Mouse (Mus musculus): ENCODE measurements around the gene Syne1. TPM values are rescaled to one million over a fixed set of nuclear protein-coding genes. Genes with fewer than 3 reads are reported as not detected.
A peak's percentile ranks its signal among the peaks of the same experiment; 100 is the strongest.

Syne1 gene
- polyA plus RNA-seq, 1 experiment from 2014 or later = 5.6 TPM

GRCm38 (mm10) chr10:5384131-5384776 is 167.0 kb downstream of the Syne1 start:
- Histone ChIP-seq H3K36me3 (no peaks in the 10 kb centered on the region), H3K4me3 (replicated peaks) (no peak overlapping the region), H3K4me1 (0 out of 2 replicates have a peak, but pooled peaks cover 6% of the 10 kb centered on the region), H3K9ac (no peak overlapping the region), H3K4me2 (no peak overlapping the region), H3K27me3 (no peaks in the 10 kb centered on the region), H3K27ac (no peak overlapping the region), H3K9me3 (replicated peaks) (0 out of 2 replicates have a peak, but pooled peaks cover 3% of the 10 kb centered on the region)
- 66% methylated on average over 6 of the region's 6 CpGs for WGBS
- ATAC-seq (replicated peaks; ENCODE audit: low FRiP score) = peak; percentile 58; the same call in 1 of the 2 replicates

- Histone ChIP-seq H3K4me1 (0 out of 2 replicates have a peak, but pooled peaks cover 6% of the 10 kb centered on the region), H3K27me3 (no peaks in the 10 kb centered on the region), H3K27ac (no peak overlapping the region), H3K9ac (no peak overlapping the region), H3K36me3 (no peaks in the 10 kb centered on the region), H3K9me3 (replicated peaks) (no peaks in the 10 kb centered on the region), H3K4me2 (no peak overlapping the region), H3K4me3 (replicated peaks) (no peak overlapping the region)
- 86% methylated on average over 4 of the region's 4 CpGs for WGBS
- ATAC-seq (replicated peaks; ENCODE audit: low FRiP score) = no peak
Measured at GRCm38 (mm10) chr10:5381536-5381935, 169.7 kb downstream of the Syne1 start.

DNA sequence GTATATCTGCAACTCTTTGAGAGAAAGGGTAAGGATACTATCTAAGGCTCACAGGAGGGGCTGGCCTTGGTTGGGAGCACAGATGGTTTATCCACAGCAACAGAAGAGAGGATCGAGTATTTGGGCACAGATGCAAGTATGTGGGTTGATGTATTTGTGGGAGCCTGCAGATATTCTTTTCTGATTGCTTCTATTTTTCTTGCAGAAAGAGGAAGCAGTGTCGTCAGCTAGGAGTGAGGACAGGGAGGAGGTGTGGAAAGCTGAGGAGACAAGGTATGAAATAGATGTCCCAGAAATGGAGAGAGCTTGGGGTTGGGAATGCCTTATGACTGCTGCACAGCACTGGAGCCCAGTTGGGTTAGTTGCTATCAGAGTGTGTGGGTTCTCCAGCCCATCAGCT is 172.3 kb downstream of the Syne1 start:
- no peak overlapping the region for H3K9ac ChIP-seq
- no peaks in the 10 kb centered on the region for H3K36me3 ChIP-seq
- no peak for ATAC-seq (replicated peaks; ENCODE audit: low FRiP score)
- no peaks in the 10 kb centered on the region for H3K27me3 ChIP-seq
- H3K9me3 ChIP-seq (replicated peaks) = no peaks in the 10 kb centered on the region
- WGBS = 88% methylated on average over 2 of the region's 2 CpGs
- H3K4me2 ChIP-seq = no peak overlapping the region
- H3K27ac ChIP-seq = no peak overlapping the region
- H3K4me1 ChIP-seq = no peaks in the 10 kb centered on the region
- H3K4me3 ChIP-seq (replicated peaks) = no peak overlapping the region

DNA sequence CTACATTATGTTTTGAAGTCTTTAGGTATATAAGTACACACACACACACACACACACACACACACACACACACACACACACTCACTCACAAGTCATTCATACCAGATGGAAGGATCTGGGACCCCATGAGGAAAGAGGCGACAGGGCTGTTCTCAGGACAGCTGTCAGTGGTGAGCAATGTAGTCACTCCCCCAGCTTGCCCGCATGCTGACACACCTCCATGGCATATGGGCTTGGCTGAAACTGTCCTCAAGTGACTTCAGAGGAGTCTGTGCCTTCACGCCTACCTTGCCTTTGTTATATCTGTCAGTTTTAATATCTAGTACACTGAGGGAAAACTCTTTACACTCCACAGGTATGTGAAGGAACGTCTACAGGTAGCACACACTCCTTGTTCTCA is 181.7 kb downstream of the Syne1 start:
- no peaks in the 10 kb centered on the region for H3K36me3 ChIP-seq
- WGBS = 73% methylated on average over 4 of the region's 4 CpGs

GRCm38 (mm10) chr10:5368266-5368665 is 183.0 kb downstream of the Syne1 start:
- H3K9ac ChIP-seq = no peak overlapping the region
- WGBS = 75% methylated on average over 6 of the region's 6 CpGs
- H3K27me3 ChIP-seq = no peaks in the 10 kb centered on the region
- no peak overlapping the region for H3K4me2 ChIP-seq
- no peak overlapping the region for H3K4me3 ChIP-seq (replicated peaks)
- no peaks in the 10 kb centered on the region for H3K9me3 ChIP-seq (replicated peaks)
- no peaks in the 10 kb centered on the region for H3K4me1 ChIP-seq
- no peak for ATAC-seq (replicated peaks; ENCODE audit: low FRiP score)
- no peaks in the 10 kb centered on the region for H3K36me3 ChIP-seq
- no peak overlapping the region for H3K27ac ChIP-seq

More for the DNA sequence above, 181.7 kb downstream of the Syne1 start:
- no peak overlapping the region for H3K4me3 ChIP-seq (replicated peaks)
- H3K27me3 ChIP-seq = no peaks in the 10 kb centered on the region
- ATAC-seq (replicated peaks; ENCODE audit: low FRiP score) = no peak
- H3K4me1 ChIP-seq = no peaks in the 10 kb centered on the region
- H3K27ac ChIP-seq = no peak overlapping the region
- H3K9ac ChIP-seq = no peak overlapping the region
- H3K4me2 ChIP-seq = no peak overlapping the region
- no peaks in the 10 kb centered on the region for H3K9me3 ChIP-seq (replicated peaks)

DNA sequence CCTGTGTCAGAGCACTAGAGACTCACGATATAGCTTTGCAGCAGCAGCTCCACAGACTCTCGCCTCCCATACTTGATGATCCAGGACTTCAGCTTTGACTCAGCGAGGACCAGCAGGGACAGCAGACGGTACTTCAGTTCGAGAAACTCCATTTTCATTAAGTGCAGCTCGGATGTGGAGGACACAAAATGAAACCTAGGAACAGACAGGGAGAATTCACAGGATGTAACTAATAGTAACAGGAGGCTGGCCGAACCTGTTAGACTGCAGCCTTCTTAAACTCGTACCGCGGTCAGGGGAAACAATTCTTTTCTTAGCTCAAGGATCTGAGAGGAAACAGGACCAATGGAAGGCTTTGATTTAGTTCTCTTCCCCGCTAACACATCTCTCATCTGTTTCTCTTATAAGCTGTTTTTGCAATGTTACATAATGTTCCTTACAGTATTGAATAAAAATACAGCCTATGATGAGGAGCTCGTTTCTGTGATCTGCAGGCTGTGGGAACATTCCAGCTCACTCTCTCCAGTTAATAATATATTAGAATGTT is 183.7 kb downstream of the Syne1 start:
- 68% methylated on average over 12 of the region's 12 CpGs for WGBS
- H3K9ac ChIP-seq = no peak overlapping the region
- no peaks in the 10 kb centered on the region for H3K27me3 ChIP-seq
- H3K4me1 ChIP-seq = no peaks in the 10 kb centered on the region
- H3K9me3 ChIP-seq (replicated peaks) = no peaks in the 10 kb centered on the region
- 0 out of 2 replicates have a peak overlapping the region, but pooled peaks have one; percentile 2 for H3K4me2 ChIP-seq
- no peak overlapping the region for H3K27ac ChIP-seq
- no peak for ATAC-seq (replicated peaks; ENCODE audit: low FRiP score)
- H3K36me3 ChIP-seq = no peaks in the 10 kb centered on the region
- no peak overlapping the region for H3K4me3 ChIP-seq (replicated peaks)

DNA sequence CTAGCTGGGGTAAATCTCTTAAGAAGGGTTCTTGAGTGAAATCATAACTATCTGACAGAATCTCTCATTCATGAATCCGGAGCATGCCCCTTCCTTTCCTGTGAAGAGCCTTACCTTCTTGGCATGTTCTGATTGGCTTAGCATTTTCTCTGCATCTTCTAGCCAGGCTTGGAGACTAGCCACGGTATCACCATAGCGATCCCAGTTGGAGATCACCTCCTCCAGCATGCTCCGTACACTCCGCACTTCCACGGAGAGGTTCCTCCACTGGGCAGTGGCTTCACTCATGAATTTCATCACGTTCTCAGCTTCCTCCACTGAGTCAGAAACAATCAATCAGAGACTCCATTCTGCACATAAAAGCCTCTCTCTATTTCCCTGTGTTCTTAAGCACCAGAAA is 190.7 kb downstream of the Syne1 start:
- H3K4me3 ChIP-seq (replicated peaks) = no peak overlapping the region
- H3K36me3 ChIP-seq = no peaks in the 10 kb centered on the region
- H3K4me1 ChIP-seq = no peaks in the 10 kb centered on the region
- no peaks in the 10 kb centered on the region for H3K27me3 ChIP-seq
- no peaks in the 10 kb centered on the region for H3K9me3 ChIP-seq (replicated peaks)
- no peak overlapping the region for H3K9ac ChIP-seq
- 71% methylated on average over 7 of the region's 7 CpGs for WGBS
- no peak overlapping the region for H3K27ac ChIP-seq
- ATAC-seq (replicated peaks; ENCODE audit: low FRiP score) = no peak
- H3K4me2 ChIP-seq = no peak overlapping the region

DNA sequence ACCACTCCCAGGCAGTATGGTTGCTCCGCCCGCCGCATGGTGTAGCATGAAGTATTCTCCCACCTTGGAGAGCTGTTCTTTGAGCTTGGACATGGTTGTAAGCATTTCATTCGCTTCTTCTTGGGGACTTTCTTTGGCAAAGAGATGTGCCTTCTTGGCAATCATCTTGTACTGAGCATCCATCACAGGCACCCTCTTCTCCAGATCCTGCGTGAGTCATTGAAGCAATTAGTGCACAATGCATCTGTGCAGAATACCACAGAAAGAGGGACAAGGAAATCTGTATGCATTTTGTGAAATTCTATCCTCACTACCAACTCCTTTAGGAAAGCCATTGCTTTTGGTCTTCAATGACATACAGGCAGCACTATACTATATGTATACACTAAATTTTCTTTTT is 194.7 kb downstream of the Syne1 start:
- Histone ChIP-seq H3K27ac (no peak overlapping the region), H3K36me3 (no peaks in the 10 kb centered on the region), H3K4me2 (no peak overlapping the region), H3K4me3 (replicated peaks) (no peak overlapping the region), H3K4me1 (no peaks in the 10 kb centered on the region), H3K9ac (no peak overlapping the region), H3K9me3 (replicated peaks) (no peaks in the 10 kb centered on the region), H3K27me3 (no peaks in the 10 kb centered on the region)
- WGBS = 84% methylated on average over 5 of the region's 5 CpGs
- no peak for ATAC-seq (replicated peaks; ENCODE audit: low FRiP score)

DNA sequence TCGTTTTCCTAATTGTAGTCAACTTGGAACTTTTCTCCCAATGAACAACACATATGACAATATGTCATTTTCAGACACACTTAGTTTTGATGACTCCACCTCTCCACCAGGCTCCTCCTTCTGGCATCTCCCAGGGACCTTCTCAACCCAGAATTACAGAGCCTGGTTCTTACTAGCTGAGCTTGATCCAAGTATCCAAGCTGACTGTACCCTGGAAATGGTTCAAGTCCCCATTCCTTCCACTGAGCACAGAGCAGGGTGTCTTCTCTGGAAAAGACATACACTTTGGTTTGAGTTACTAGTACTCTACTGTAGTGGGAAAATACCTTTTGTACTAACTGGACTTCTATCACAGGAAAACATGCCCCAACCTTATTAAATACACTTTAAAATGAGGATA is 197.9 kb downstream of the Syne1 start:
- WGBS = 92% methylated on average over 1 of the region's 1 CpGs
- no peak for ATAC-seq (replicated peaks; ENCODE audit: low FRiP score)
- H3K9me3 ChIP-seq (replicated peaks) = no peaks in the 10 kb centered on the region

DNA sequence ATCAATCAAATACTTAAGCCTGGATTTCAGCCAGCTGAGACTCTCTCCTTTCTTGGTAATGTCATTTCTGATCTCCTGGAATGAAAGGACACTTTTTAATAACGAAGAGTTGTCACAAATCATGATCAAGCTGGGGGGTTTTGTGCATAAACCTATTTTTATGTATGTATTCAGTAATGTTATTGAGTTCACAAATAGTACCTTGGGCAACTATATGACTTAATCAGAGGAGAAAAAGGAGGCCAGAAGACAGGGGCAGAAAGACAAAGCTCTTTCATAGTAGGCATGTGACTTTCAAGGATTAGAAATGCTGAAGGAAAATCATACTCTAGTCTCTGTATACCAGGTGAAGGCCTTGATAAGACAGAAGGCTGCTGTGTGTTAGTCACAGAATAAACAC is 204.4 kb downstream of the Syne1 start:
- Histone ChIP-seq H3K4me3 (replicated peaks) (no peak overlapping the region), H3K27me3 (no peaks in the 10 kb centered on the region), H3K4me1 (no peaks in the 10 kb centered on the region), H3K4me2 (no peak overlapping the region), H3K9me3 (replicated peaks) (no peaks in the 10 kb centered on the region), H3K27ac (no peak overlapping the region), H3K36me3 (no peaks in the 10 kb centered on the region), H3K9ac (no peak overlapping the region)
- WGBS = 67% methylated on average over 1 of the region's 1 CpGs
- no peak for ATAC-seq (replicated peaks; ENCODE audit: low FRiP score)

More for the DNA sequence above, 197.9 kb downstream of the Syne1 start:
- Histone ChIP-seq H3K27me3 (no peaks in the 10 kb centered on the region), H3K27ac (no peak overlapping the region), H3K4me3 (replicated peaks) (no peak overlapping the region), H3K4me2 (no peak overlapping the region), H3K36me3 (no peaks in the 10 kb centered on the region), H3K9ac (no peak overlapping the region), H3K4me1 (no peaks in the 10 kb centered on the region)

DNA sequence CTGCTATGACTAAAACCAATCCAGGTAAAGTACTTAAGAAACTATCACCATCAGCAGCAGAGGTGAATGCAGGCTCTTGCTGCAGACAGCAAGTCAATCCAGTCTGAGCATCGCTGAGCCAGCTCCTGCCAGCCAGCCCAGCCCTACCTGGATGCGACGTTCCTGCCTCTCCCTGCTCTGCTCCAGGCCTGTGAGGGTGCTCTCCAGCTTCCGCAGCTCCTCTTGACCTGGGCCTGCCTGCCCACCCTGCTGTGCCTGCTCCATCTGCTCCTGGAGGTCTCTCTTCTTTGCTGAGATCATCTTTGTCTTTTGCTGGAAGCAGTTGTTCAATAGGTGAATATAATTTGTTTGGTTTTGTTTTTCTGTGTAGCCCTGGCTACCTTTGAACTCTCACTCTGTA is 208.1 kb downstream of the Syne1 start:
- no peak overlapping the region for H3K4me3 ChIP-seq (replicated peaks)
- no peaks in the 10 kb centered on the region for H3K9me3 ChIP-seq (replicated peaks)
- no peak overlapping the region for H3K27ac ChIP-seq
- H3K9ac ChIP-seq = no peak overlapping the region
- ATAC-seq (replicated peaks; ENCODE audit: low FRiP score) = no peak
- no peak overlapping the region for H3K4me2 ChIP-seq
- H3K27me3 ChIP-seq = no peaks in the 10 kb centered on the region
- no peaks in the 10 kb centered on the region for H3K4me1 ChIP-seq
- no peaks in the 10 kb centered on the region for H3K36me3 ChIP-seq
- WGBS = 61% methylated on average over 4 of the region's 4 CpGs

GRCm38 (mm10) chr10:5336394-5336793 is 214.9 kb downstream of the Syne1 start:
- Histone ChIP-seq H3K9me3 (replicated peaks) (no peaks in the 10 kb centered on the region), H3K9ac (no peak overlapping the region), H3K36me3 (no peaks in the 10 kb centered on the region), H3K4me3 (replicated peaks) (no peak overlapping the region), H3K4me1 (no peaks in the 10 kb centered on the region), H3K4me2 (no peak overlapping the region), H3K27me3 (no peaks in the 10 kb centered on the region), H3K27ac (no peak overlapping the region)
- no peak for ATAC-seq (replicated peaks; ENCODE audit: low FRiP score)

DNA sequence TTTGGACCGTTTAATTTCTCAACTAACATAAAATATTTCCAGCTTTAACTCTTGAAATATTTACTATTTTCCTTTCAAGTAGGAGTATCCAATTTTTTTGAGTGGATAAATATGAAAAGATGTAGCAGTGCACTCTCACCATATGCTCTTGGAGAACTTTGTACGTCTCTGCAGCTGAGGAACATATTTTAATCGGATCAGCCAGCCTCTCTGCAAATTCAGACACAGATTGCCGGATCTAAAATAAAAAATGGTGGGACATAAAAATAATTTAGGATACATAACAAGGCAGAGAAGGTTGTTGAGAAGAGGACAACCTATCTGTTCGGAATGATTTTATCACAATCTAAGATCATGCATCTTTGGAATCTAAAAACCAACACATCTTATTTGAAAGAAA is 218.5 kb downstream of the Syne1 start:
- Histone ChIP-seq H3K9ac (no peak overlapping the region), H3K27me3 (no peaks in the 10 kb centered on the region), H3K36me3 (no peaks in the 10 kb centered on the region), H3K4me1 (no peaks in the 10 kb centered on the region), H3K4me2 (no peak overlapping the region), H3K27ac (no peak overlapping the region), H3K9me3 (replicated peaks) (no peaks in the 10 kb centered on the region), H3K4me3 (replicated peaks) (no peak overlapping the region)
- 87% methylated on average over 5 of the region's 5 CpGs for WGBS
- ATAC-seq (replicated peaks; ENCODE audit: low FRiP score) = no peak
